Mouse (Mus musculus) spleen, adult 12 weeks (tissue): Measurements from ENCODE around the gene Gtdc1.

ENCODE experiments used
- DNase-seq: peaks from one replicate; pipeline ENCODE4 v3.0.0; 2022; ENCODE audit warnings: low spot score

The Gtdc1 gene

DNA sequence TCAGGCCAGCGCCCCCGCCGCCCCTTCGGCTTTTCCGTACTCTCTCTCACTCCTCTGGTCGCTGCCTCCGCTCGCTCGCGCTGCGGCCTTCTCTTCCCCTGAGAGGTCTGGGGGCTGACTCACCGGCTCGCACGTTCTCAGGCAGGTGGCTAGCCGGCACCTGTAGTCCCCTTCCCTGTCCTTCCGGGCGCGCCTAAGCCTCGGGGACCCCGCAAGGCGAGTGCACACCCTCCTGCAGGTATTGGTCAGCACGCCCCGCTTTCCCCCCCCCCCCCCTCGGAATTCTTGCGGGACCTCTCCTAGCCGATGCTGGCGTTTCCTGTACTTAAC lies at the start of gene Gtdc1:
TSS of gene Gtdc1 (minus strand) at position 176 of the 330 bp plus-strand sequence.
- no peak for DNase-seq

DNA sequence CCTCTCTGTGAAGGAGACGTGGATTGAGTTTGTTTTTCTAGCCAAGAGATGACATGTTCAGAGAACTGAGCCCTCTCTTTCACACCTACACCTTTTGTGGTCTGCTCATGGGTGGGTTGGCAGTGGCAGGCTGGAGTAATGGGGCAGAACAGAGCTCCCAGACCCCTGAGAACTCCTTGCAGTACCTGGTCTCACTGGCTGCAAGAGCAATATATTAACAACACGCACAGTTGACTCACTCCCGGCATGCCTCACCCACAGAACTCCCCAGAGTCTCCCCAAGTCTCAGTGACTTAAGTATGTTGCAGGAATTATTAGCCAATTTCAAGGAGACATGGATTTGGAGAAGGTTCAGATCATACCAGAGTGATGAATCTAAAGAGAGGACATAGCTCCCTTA lies 49.6 kb upstream of the Gtdc1 start:
- no peak for DNase-seq

DNA sequence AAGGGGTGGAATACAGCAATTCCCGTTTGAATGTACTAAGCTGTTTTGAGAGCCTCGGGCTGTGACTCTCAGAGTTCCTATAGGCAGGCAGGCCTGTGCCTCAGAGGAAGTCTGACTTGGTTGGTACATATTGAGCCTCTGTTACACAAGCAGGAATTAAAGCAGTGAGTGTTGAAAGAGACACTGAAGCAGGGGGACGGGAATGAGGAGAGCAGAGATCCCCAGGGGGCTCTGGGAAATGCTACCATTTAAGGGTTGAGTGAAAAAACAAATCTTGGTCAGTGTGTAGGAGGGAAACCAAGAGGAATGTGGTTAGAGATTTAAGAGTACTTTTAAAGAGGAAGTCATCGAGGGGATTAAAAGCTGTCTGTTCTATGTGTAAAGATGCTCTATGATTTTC lies 49.0 kb upstream of the Gtdc1 start:
- no peak for DNase-seq

DNA sequence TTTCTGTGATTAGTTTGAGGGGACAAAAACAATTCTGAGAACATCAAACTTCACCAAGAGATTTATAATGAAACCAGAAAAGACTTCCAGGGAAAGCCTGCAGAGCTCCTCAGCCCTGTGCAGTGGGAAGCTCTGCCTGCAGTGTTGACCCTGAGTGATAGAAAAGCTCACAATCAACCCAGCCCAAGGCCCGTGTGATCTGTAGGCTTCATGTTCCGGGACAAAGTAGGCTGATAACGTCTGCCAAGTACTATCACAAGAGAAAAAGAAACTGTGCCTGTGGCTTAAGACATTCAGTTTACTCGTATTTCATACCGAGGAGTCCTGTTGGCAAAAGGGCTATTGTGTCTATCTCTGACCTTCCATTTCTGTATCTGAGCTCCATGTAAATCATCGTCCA lies 46.4 kb upstream of the Gtdc1 start:
- DNase-seq: no peak

DNA sequence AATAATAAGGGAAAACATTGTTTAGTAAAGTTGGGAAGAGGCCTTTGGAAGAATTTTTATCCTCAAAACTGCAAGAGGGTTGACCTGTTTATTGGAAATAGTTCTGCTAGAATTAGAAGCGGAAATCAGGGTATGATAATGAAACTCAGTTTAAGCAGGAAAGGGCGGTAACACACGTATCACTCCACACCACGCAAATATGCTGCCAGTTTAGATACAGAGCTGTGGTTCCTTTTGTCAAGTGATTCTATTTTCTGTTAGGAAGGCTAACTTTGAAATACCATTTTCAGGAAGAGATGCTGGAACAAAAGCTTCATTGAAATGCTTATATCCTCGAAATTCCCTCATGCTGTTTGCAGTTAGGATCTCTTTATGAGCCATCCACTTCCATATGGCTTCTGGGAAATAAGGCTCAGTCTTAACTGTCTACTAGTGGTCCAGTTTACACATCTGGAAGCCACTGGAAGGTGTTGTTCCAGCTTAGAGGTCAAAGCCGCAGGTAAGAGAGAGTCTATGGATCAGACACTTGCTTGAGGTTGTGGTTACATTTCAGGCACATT lies 42.7 kb upstream of the Gtdc1 start:
- no peak for DNase-seq

DNA sequence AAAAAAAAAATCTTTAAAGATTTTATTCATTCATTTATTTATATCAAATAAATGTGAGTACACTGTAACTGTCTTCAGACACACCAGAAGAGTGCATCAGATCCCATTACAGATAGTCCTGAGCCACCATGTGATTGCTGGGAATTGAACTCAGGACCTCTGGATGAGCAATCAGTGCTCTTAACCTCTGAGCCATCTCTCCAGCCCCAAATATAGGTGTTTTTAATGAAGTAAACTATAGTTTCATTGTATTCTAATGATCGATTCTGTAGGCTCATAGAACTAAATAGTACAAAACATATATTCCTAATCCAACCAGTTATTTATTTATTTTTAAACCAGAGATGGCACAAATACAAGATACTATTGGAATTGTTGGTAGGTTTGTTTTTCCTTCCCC lies 42.2 kb upstream of the Gtdc1 start:
- no peak for DNase-seq

DNA sequence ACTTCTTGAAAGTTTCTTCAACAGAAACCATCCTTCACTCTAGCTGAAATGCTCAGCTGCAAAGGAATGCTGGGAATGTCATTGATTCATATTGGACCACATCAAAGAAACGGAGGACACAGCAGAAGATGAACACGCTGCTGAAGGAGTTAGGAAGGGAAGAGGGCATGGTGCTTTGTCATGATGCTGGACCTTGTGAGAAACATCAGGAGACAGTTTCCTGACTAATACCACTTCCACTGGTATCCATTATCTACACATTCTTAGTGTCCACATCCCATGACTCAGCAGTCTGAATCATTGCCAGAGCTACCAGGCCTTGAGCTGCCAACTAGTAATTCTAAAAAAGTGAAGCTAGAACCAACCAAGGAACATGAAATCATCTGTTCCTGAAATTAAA lies 41.8 kb upstream of the Gtdc1 start:
- no peak for DNase-seq

DNA sequence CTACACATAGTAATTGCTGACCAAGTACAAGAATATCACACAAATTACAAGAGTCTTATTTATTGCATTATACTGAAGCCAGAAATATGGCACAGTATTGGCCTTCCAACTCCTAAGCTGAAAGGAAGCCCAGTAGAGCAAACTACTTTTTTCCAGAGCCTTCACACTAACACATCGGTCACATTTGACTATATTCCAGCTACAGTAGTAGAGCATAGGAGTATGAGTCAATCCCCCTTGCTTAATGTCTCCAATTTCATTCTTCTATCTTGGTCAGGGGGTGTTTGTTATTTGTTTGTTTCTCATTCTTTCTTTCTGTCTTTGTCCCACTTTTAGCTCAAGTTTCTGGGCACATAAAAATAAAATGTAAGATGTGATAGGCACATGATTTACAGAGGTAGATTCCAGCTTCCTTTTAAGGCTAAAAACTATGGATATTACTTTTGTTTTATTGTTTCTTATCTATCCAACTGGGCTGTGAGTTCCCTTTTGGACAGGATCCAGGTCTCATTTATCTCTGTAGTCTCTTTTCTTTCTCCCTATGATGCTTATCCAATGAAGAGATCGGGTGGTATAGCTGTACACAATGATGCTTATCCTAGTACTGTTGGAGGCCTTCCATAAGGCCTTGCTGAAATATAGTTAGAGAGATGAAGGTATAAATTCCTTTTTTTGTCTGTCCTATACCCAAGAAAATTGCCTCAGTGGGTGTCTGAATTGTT lies 38.5 kb upstream of the Gtdc1 start:
- no peak for DNase-seq

DNA sequence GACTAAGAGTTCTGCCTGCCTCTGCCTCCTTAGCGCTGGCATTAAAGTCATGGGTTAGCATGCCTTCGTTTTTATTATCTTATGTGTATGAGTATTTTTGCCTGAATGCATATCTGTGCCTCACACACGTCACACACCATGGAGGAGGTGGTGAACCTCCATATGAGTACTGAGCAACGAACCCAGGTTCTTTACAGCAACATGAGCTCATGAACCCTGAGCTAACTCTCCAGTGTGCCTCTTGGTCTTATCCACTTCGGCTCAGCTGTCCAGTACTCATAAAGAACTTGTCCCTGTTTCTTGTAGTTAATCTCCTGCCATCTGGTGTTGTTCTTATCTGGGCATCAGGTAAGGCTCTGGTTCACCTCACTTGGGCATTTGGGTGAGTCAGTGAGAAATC lies 35.2 kb upstream of the Gtdc1 start:
- no peak for DNase-seq

DNA sequence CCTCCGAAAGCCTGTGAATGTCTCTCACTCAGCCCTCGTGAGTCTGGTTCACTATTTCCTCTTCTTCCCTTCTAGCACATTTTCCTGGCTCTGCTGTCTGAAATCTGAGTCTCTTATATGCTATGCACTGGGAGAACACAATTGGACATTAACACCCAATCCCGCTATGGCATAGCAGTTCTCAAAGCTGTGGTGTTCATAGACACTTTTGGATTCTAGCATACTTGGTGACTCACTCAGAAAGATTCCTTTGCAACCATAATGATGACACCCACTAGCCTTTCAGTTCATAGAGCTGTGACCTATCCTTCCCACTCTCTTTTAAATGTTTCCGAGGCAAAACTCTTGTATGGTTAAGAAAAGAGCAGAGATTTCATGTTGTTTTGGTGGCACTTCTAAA lies 33.7 kb upstream of the Gtdc1 start:
- no peak for DNase-seq

DNA sequence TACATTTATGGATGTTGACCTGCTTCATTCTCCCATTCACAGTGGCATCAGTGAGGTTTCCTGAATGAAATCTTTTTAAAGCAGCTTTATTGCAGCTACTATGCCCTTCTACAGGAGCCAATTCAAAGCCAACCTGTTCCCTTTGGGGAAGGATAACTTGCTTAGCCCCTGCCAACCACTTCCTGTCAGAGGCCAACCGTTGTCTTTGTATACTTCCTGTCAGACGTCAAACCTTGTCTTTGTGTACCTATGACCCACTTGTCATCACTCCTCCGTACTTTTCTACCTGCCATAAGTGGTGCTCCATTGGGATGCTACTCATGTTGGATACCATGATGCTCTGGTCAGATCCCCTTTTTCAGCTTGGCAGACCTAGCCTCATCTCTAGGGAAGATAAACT lies 33.1 kb upstream of the Gtdc1 start:
- no peak for DNase-seq

DNA sequence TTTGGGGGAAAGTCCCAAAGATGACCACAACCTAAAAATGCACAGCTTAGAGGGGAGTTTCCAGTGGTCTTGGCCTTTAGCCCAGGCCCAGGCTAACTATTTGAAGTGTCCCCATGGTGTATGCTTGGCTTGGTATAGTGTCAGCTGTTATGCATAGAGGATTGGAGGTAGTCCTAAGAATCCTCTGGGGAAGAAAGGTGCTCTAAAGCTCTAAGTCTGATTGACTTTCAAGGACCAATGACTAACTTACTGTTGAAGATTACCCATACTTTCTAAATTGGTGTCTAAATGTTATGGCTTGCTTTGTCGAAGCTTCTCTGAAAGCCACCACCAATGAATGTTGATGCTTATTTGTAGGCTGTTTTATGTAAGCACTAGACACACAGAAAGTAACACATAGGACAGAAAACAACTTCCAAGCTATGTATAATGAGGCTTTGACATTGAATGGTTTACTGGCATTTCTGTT lies 29.9 kb upstream of the Gtdc1 start:
- no peak for DNase-seq

DNA sequence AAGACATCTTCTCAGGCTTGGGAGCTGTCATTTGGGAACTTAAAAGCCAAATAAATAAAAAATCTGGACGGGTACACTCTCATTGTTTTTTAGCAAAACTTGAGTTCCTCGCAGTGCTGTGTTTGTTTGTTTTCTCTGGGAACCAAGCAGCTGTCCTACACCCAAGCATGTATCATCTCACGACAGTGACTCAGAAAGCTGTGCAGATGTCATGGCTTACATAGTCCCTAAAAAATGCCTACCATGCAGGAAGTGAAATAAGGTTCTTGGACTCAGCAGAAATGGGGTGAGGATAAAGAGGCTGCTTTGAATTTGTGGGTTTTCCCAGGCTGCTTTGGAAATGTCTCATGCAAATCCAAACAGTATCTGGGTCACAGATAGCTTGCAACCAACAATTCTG lies 28.8 kb upstream of the Gtdc1 start:
- DNase-seq: no peak

DNA sequence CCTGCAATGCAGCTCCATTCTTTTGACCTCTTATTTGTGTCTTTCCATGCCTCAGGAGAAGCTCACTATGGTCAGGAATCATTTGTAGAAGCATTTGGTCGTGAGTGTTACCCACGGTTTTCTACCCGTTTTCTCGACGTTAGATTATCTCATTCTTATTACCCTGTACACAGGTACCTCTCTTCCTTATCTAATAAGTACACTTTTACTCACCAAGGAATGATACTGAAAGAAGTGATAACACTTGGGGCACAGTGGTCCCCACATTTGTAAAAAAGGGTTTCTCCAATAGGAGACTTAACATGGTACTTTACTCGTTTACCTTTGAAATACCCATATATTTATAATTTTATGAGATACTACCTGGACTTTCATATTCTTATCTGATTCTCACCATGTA lies 28.0 kb upstream of the Gtdc1 start:
- no peak for DNase-seq

DNA sequence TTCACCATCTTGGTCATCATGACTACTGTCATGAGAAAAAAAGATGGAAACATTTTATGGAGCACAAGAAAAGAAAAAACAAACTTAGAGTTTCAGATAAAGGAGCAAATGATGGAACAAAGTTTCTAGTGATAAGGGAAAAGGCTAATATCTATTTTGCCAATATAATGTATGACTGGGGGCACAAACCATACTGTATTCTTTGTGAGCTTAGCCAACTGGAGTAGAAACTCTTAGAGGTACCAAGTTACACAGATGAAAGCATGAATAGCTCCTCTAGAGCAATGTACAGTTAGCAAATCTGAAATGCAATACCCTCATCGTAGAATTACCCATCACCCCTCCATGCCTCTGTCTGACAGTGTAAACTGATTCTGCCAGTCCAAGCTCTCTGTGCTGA lies 26.7 kb upstream of the Gtdc1 start:
- DNase-seq: no peak

DNA sequence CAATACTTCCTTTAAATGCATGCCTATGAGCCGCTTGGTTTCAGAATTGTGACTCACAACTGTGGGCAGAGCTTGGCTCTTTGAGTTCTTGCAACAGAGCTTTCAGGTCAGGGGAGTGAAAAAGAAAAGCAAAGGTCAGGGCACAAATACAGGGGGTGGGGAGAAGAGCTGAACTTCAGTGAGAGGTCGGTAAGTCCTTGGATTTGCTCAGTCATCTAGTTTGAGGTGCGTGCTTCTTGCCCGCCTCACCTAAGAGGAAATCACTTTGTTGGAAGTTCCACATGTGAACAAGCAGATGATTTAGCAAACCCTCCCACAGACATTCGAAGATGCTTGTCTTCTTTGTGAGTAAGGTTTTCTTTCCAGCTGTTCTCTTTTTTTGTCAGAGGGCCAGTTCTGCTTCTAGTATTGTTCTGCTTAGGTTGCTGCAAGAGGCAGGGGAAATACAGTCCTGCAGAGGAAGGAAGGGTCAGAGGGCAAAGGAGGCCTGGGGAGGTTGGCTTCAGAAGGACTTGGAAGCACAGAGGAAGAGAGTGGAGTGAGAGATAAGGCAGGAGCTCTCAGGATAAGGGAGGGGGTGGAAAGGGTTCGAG lies 25.5 kb upstream of the Gtdc1 start:
- DNase-seq: no peak

DNA sequence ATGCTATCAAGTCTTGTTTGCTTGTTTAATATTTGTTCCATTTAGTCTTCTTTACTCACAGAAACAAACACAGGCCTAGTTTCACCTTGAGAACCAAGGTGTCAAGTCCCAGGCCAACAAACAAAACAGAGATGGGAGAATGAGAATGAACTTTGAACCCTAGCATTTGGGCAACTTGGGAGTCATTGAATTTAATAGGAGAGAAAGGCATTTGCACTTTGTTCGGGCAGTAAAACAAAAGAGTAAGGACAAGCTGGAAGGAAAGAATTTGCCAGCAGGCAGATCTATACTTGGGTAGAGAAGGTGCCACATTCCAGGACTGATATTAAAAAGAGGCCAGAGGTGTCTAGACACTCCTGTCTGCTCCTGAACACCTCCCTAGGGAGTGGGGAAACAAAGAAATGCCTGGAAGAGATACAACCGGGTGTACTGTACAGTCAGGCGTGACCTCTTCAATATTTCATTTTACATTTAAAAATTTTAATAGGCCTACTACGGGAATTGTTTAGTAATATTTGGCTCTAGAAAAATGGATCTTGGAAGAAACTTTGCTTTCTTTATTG lies 24.3 kb upstream of the Gtdc1 start:
- no peak for DNase-seq

DNA sequence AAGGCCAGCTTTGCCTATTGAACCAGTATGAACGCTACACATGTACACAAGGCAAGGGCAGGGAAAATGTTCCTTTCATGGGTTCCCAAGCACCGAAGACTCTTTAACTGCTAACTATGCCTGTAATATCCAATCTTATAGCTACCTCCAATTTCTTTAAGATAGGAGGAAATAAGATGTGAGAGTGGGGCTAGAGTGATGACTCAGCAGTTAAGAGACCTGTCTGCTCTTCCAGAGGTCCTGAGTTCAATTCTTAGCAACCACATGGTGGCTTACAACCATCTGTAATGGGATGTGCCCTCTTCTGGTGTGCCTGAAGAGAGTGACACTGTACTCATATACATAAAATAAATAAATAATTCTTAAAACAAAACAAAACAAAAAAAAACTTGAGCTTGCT lies 17.2 kb upstream of the Gtdc1 start:
- no peak for DNase-seq

DNA sequence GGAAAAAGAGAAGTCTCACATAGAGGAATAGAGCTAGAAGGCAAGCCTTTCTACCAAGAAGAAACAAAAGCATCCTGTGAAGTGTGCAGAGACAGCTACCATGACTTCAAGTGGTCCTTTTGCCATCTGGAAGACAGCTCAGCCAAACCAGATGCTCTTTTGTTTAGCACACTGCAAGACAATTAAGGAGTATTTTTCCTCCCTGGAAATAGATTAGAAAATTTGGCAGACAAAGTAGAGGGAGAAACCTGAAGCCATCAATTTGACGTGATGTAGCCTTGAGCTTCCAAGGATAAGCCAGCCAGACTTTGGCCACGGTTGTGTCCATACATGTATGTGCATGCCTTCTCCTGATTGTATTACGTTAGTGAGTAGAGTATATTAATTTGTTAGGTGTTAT lies 3.5 kb upstream of the Gtdc1 start:
- DNase-seq: no peak

DNA sequence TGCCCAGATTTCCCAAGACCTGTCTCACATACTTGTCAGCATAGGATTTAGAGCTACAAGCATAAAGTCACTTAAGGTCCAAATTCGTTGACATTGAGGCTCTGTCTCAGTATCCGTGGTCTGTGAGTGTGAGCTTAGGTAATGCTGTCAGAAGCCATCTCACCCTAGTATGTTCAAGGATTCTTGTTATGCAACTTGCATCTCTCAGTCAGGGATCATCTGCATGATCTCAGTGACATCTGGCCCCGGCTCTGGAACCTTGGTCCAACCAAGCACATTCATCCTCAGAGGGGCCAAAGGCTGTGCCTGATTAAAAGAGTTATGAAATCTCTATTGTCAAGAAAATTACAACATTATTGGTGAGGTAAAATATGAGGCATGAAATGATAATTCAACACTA lies 1.2 kb upstream of the Gtdc1 start:
- no peak for DNase-seq

DNA sequence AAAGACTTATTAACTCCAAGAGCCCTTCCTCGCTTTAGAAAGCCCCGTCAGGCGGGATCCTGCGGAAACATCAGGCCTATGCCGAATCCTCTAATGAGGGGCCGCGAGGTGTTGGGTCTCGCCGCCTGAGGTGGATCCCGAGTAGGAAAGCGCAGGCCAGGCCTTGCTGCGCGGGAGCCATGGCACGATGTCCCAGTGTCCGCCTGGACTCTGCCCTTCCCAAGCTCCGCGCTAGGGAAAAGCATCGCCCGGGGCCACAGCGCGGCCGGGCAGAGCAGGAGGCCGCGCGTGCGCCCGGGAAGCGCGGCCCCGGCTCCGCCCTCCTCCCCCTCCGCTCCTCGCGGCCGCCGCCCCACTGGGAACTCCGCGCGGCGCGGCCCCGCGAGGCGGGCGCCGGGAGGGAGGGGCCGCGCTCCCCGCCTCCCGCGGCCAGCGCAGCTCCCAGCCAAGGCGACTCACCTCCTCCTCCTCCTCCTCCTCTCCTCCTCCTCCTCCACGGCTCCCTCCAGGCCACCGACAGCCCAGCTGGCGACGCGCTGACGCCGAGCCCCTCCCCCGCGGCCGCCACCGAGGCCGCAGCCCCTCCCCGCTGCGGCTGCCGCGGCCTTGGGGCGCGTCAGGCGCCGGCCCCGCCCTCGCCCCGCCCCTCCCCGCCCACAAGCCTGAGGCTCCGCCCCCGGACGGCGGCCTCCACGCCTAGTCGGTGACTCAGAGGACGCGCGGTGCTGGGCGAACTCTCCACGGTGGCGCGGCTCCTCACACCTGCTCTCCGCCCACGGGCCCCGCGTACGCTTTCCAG lies 575 bp downstream of the Gtdc1 start:
- peak; percentile 77 for DNase-seq

DNA sequence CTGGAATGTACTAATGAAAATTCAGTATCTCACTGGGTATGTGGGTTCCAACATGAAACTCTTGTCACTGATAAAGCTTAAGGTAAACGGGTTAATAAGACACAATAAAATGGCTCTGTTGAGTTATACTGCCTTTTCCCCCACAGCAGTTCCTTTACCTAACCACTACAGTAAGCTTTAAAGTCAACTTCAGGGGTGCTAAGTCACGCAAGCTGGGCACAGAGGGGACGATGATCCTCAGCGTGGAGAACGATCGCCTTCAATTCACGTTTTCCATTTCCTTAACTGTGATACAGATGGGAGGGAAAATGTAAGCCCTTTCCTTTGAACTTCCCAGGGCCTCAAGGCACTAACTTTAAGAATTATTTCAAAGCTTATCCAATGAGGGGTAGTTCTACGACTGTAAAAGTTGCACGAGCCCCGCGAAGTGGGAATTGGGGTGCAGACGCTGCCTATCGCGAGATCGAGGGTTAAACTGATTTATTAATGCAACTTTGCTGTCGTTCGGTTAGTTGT lies 1.2 kb downstream of the Gtdc1 start:
- no peak for DNase-seq

DNA sequence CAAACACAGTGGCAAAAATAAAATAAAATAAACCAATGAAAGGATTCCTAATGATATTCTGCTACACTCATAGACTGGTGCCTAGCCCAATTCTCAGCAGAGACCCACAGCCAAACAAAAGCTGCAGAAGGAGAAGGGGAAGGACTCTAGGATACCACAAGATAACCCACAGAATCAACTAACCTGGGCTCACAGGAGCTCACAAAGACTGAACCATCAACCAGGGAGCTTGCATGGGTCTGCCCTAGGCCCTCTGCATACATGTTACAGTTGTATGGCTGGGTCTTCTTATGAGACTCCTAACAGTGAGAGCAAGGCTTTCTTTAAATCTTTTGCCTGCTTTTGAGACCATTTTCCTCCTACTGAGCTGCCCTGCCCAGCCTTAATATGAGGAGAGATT lies 2.8 kb downstream of the Gtdc1 start:
- no peak for DNase-seq
